Mouse (Mus musculus): ENCODE measurements around the gene Plin4. TPM values are rescaled to one million over a fixed set of nuclear protein-coding genes. Genes with fewer than 3 reads are reported as not detected.
"Not testable (repeated sequence)": the region's sequence is repeated elsewhere in the genome, so short reads cannot be mapped to it uniquely, and the experiment has no call there.

Gene Plin4
- total RNA-seq, 1 experiment from 2014 or later: not detected

DNA sequence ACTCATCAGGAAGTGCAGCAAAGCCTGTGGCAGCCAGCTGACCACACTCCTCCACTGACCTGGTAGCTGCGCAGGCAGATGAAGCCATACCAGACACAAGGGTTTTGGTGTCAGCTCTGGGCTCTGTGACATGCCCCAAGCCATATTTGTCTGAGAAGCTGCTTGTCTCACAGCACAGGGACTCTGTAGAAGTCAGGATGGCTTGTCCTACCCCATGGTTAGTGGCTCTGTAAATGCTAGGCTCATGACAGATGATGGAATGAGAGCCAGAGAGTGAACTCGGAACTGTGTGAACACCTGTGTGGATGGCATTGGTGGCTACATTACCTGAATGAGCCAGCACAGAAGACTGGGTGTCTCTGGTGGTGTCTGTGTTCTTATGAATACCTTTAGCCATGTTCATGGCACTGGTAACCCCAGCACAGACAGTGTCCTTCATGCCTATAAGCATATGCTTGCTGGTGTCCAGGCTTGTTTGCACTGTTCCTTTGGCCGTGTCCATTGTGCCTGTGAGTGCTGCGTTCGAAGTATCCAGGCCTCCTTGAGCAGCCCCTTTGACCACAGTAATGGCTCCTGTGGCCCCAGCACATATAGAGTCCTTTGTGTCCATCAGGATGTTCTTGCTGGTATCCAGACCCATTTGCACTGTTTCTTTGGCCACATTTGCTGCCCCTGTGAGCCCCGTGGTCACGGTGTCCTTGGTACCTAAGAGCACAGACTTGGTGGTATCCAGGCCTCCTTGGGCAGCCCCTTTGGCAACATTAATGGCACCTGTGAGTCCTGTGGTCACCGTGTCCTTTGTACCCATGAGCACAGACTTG is 5.9 kb downstream of the Plin4 start:
- no peak for ATAC-seq (replicated peaks; ENCODE audit: low read depth, poor library complexity, severe bottlenecking)

- ATAC-seq (replicated peaks; ENCODE audit: low read depth, poor library complexity, severe bottlenecking): no peak
These were observed 6.7 kb downstream of the Plin4 start for GRCm38 (mm10) chr17:56102927-56103326.

DNA sequence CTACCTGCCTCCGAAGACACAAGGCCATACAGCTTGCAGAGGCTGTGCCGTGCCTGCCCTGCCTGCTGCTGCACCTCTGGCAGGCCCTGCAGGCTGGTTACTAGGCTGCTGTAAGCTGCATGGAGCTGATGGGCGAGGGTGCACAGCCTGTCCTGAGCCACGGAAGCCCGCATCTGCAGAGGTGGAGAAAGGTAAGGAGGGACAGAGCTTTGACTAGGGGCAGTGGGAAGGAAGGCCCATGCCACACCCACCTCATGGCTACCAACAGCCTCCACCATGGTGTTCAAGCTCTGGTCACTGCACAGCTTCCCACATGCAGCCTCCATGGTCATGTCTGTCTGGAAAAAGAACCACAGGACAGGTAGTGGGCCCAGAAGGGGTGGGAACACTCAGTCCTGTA is 7.4 kb downstream of the Plin4 start:
- ATAC-seq (replicated peaks; ENCODE audit: low read depth, poor library complexity, severe bottlenecking): no peak

DNA sequence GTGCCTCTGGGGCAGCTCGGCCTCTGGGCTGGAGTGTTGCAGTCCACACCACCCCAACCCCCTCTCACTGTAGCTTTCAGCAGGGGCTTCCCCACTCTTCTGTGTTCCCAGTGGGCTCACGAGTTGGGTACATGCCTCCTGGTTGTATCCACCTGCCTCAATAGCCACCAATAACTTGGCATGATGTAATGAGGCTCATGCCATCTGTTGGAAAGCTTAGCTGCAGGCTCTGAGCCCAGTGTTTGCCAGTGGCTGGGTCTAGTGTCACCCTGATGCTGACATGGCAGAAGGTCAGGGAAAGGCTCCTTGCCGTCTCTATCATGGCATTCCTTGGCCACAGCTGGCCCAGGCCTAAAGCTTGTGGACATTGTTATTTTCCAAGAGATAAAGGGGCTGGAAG is 8.8 kb downstream of the Plin4 start:
- no peak for ATAC-seq (replicated peaks; ENCODE audit: low read depth, poor library complexity, severe bottlenecking)

DNA sequence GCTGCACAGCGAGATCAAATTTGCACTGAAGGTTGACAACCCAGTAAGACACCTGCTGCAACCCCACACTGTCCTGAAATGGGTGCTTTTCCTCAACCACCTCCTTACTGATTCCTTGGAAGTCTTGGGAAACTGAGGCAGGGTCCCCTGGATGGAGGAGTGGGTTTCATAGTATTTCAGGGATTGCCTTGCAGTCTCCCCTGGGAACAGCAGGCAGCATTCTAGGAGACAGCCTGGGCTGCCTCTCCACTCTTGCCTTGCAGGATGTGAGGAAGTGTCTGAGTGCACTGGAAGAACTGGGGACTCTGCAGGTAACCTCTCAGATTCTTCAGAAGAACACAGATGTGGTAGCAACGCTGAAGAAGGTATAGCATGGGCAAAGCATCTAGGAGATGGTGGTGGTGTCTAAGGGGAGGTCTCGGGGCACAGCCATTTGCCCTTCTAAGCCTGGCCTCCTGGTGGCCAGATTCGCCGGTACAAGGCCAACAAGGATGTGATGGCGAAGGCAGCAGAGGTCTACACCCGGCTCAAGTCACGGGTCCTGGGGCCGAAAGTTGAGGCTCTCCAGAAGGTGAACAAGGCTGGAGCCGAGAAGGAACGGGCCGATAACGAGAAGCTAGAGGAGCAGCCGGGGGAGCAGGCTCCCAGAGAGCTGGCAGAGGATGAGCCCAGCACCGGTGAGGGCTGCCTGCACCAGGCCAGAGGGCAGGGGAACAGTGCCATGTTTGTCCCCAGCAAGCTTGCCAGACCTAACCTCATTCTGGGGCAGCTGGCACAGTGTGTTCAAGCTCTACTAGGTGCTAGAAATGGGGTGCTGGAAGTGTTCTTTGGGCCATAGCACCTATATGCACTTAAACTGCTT is 10.7 kb downstream of the Plin4 start:
- 0 out of 2 replicates have a peak, but pooled peaks have one; percentile 24 for ATAC-seq (replicated peaks; ENCODE audit: low read depth, poor library complexity, severe bottlenecking)

DNA sequence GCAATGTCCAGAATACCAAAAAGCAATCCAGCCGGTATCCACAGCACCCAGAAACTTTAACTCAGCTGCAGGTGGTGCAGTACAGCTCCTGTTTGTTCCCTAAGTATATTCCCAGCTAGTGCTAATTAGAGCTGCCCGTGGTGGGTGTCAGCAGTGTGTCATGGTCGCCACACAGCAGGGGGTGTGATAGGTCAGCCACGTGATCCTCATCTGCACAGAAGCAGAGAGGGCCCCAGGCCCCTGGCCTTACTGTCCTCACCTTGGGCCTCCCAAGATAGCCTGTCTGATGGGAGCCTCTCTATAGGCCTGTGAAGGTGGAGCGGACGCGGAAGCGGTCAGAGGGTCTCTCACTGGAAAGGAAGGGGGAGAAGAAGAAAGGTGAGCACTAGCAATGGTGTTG is 11.4 kb downstream of the Plin4 start:
- ATAC-seq (replicated peaks; ENCODE audit: low read depth, poor library complexity, severe bottlenecking): no peak

GRCm38 (mm10) chr17:56096883-56097282 is 12.7 kb downstream of the Plin4 start:
- ATAC-seq (replicated peaks; ENCODE audit: low read depth, poor library complexity, severe bottlenecking): no peak

- no peak for ATAC-seq (replicated peaks; ENCODE audit: low read depth, poor library complexity, severe bottlenecking)
These were observed 16.8 kb downstream of the Plin4 start for GRCm38 (mm10) chr17:56092794-56093193.

- no peak for ATAC-seq (replicated peaks; ENCODE audit: low read depth, poor library complexity, severe bottlenecking)
These were observed 17.3 kb downstream of the Plin4 start for GRCm38 (mm10) chr17:56092312-56092711.

GRCm38 (mm10) chr17:56080781-56081585 is 28.6 kb downstream of the Plin4 start:
- no peak for ATAC-seq (replicated peaks; ENCODE audit: low read depth, poor library complexity, severe bottlenecking)

GRCm38 (mm10) chr17:56079921-56080320 is 29.7 kb downstream of the Plin4 start:
- no peak for ATAC-seq (replicated peaks; ENCODE audit: low read depth, poor library complexity, severe bottlenecking)

DNA sequence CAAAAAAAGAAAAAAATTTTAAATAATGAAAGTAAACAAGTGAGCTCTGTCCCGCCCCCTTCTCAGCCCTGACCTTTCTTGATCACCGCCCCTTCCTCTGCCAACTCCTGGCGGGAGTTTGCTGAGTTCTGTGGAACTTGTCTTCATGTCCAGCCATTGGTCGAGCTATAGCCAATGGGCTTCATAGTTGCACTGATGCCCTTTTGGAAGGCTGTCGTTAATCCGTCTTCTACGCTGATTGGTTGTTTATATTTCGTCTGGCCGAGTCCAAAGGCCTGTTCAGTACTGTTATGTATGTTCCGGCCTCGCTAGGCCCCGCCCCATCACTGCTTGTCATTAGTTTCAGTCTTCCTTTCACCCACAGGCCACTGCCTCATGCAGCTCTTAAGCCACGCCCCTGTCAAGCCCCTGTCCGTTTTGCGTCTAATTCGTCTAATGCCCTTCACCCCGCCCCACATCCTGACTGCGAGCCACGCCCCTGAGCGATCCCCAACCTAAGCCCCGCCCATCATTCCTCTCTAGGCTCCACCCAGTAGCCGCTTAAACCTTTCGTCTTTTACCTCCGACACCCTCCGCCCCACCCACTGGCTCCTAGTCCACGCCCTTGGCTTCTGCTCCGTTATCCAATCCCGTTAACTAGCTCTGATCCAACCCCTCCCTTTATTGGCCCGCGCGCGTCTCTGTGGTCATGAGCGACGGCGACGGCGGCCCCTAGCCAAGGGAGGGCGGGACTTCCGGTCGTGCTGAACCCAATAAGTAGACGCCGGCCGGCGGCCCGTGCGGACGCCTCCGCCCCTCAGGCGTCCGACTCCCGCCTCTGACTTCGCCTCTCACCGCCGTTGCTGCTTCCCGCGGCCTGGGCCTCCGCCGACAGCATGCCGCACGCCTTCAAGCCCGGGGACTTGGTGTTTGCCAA is 30.5 kb downstream of the Plin4 start, which contains the start of gene Hdgfl2:
Gene Hdgfl2, plus strand, starts transcription at position 755 of the 916 bp plus-strand sequence.
- ATAC-seq (replicated peaks; ENCODE audit: low read depth, poor library complexity, severe bottlenecking): peak; percentile 75

GRCm38 (mm10) chr17:56078361-56078760 is 31.2 kb downstream of the Plin4 start:
- not testable (repeated sequence) for ATAC-seq (replicated peaks; ENCODE audit: low read depth, poor library complexity, severe bottlenecking)

DNA sequence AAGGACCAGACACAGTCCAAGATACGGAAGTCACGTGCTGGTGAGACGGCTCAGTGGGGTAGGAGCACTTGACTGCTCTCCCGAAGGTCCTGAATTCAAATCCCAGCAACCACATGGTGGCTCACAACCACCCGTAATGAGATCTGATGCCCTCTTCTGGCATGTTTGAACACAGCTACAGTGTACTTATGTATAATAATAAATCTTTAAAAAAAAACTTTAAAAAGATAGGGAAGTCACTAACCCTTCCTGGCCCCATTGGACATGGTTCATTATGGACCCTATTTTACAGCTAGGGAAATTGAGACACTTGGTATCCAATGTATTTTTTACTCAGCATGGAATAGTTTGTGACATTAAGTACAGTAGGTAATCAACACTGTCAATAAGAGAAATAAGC is 32.1 kb downstream of the Plin4 start:
- ATAC-seq (replicated peaks; ENCODE audit: low read depth, poor library complexity, severe bottlenecking): no peak

GRCm38 (mm10) chr17:56074827-56075208 is 34.8 kb downstream of the Plin4 start, which contains the start of gene Ubxn6:
TSS of gene Ubxn6 (minus strand) at chr17:56075028.
- ATAC-seq (replicated peaks; ENCODE audit: low read depth, poor library complexity, severe bottlenecking): peak; percentile 45

- peak; percentile 44 for ATAC-seq (replicated peaks; ENCODE audit: low read depth, poor library complexity, severe bottlenecking)
These were observed 35.3 kb downstream of the Plin4 start for GRCm38 (mm10) chr17:56074097-56074826.

GRCm38 (mm10) chr17:56072243-56072642 is 37.4 kb downstream of the Plin4 start:
- no peak for ATAC-seq (replicated peaks; ENCODE audit: low read depth, poor library complexity, severe bottlenecking)

GRCm38 (mm10) chr17:56071126-56071525 is 38.5 kb downstream of the Plin4 start:
- no peak for ATAC-seq (replicated peaks; ENCODE audit: low read depth, poor library complexity, severe bottlenecking)

All from common myeloid progenitor, adult 5-6 weeks (primary cell).